Mouse (Mus musculus): ENCODE results near the gene Dusp9. TPM values are rescaled to one million over a fixed set of nuclear protein-coding genes. Genes with fewer than 3 reads are reported as not detected.
A peak's percentile ranks its signal among the peaks of the same experiment; 100 is the strongest.

Dusp9 gene
- polyA plus RNA-seq, 1 experiment from 2014 or later, result 5.0 TPM

DNA sequence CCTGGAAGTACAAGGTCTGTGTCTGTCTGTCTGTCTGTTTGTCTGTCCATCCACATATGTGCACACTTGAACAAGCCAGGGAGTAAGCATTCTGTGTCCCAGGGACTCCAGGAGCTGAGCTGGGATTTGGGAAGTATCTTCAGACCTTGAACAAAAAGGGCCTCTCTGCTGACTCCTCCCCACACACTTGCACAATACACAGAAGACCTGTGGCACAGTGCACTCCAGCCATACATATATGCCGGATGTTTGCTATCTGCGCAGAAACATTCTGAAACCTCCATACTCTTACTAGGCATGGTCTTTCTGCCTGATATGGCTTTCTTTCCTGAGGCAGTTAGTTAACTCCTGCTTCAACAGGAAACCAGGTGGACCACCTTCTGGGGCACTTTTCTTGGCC, 19.3 kb upstream of the Dusp9 start:
- 91% methylated on average over 2 of the region's 2 CpGs for WGBS
- no peaks in the 10 kb centered on the region for H3K4me1 ChIP-seq (ENCODE audit: control insufficient read depth, insufficient read depth, low read length)
- no peaks in the 10 kb centered on the region for H3K9me3 ChIP-seq (ENCODE audit: control insufficient read depth, low read depth, low read length)
- no peak overlapping the region for H3K4me2 ChIP-seq (replicated peaks; ENCODE audit: low read depth, low read length)
- no peak overlapping the region for H3K27ac ChIP-seq (ENCODE audit: low read length)
- no peak overlapping the region for H3K9ac ChIP-seq (replicated peaks; ENCODE audit: low read depth, low read length)
- no peaks in the 10 kb centered on the region for H3K36me3 ChIP-seq (ENCODE audit: control insufficient read depth, insufficient read depth, low read length)
- no peak overlapping the region for H3K4me3 ChIP-seq (ENCODE audit: low read depth, low read length)
- H3K27me3 ChIP-seq (ENCODE audit: control insufficient read depth, insufficient read depth, low read length), result no peaks in the 10 kb centered on the region
- ATAC-seq (ENCODE audit: insufficient number of reproducible peaks, insufficient read depth, low FRiP score, low read depth), result no peak

- no peaks in the 10 kb centered on the region for H3K36me3 ChIP-seq (ENCODE audit: control insufficient read depth, insufficient read depth, low read length)
- H3K9me3 ChIP-seq (ENCODE audit: control insufficient read depth, low read depth, low read length), result no peaks in the 10 kb centered on the region
- no peak overlapping the region for H3K27ac ChIP-seq (ENCODE audit: low read length)
- H3K4me3 ChIP-seq (ENCODE audit: low read depth, low read length), result no peak overlapping the region
- H3K27me3 ChIP-seq (ENCODE audit: control insufficient read depth, insufficient read depth, low read length), result no peaks in the 10 kb centered on the region
- H3K9ac ChIP-seq (replicated peaks; ENCODE audit: low read depth, low read length), result no peak overlapping the region
- ATAC-seq (ENCODE audit: insufficient number of reproducible peaks, insufficient read depth, low FRiP score, low read depth), result no peak
- H3K4me2 ChIP-seq (replicated peaks; ENCODE audit: low read depth, low read length), result no peak overlapping the region
- no peaks in the 10 kb centered on the region for H3K4me1 ChIP-seq (ENCODE audit: control insufficient read depth, insufficient read depth, low read length)
These were observed 12.2 kb upstream of the Dusp9 start for GRCm38 (mm10) chrX:73626981-73627380.

DNA sequence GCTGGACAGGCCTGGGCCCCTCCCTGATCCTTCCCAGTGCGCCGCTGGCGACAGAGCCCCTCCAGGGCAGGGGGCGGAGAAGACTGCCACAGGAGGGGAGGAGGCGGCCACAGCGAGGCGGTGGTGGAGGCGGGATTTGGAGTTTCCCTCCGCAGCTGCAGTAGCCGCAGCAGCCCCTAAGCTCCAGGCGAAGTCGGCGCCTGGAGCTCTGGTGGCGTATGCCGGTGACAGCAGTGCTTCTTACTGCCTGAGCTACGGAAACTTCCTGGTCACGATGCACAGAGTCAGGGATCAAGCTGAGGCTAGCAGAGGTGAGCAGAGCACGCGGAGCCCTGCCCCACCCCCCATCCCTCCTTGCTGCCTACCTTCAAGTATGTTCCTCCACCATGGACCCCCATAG, 3.8 kb upstream of the Dusp9 start:
- peaks cover 7% of the 10 kb centered on the region; the same call in 1 of the 2 replicates for H3K27me3 ChIP-seq (ENCODE audit: control insufficient read depth, insufficient read depth, low read length)
- no peak overlapping the region for H3K27ac ChIP-seq (ENCODE audit: low read length)
- WGBS, result 32% methylated on average over 18 of the region's 19 CpGs
- ATAC-seq (ENCODE audit: insufficient number of reproducible peaks, insufficient read depth, low FRiP score, low read depth), result no peak
- H3K36me3 ChIP-seq (ENCODE audit: control insufficient read depth, insufficient read depth, low read length), result no peaks in the 10 kb centered on the region
- H3K4me3 ChIP-seq (ENCODE audit: low read depth, low read length), result no peak overlapping the region
- H3K4me2 ChIP-seq (replicated peaks; ENCODE audit: low read depth, low read length), result peak overlapping the region; percentile 26; the same call in 1 of the 2 replicates
- no peaks in the 10 kb centered on the region for H3K9me3 ChIP-seq (ENCODE audit: control insufficient read depth, low read depth, low read length)
- no peaks in the 10 kb centered on the region for H3K4me1 ChIP-seq (ENCODE audit: control insufficient read depth, insufficient read depth, low read length)
- H3K9ac ChIP-seq (replicated peaks; ENCODE audit: low read depth, low read length), result no peak overlapping the region

DNA sequence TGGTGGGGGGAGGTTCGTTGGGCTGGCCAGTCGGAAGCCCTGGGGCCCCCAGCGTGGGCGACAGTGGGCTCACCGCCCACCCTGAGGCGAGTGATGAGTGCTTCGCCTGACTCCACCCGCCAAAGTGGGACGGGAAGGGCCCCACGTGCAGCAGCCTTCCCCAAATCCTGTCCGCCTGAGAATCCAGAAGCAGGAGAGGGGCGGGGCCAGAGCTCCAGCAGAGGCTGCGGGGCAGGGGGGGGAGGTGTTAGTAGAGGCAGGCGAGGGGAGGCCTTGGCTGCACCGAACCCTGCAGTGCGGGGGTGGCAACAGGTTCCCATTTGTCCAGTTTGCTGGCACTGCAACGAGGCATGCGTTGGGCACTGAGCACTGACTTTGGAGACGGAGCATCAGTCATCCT, 1.8 kb upstream of the Dusp9 start:
- peak overlapping the region; percentile 16 for H3K4me3 ChIP-seq (ENCODE audit: low read depth, low read length)
- no peak overlapping the region for H3K9ac ChIP-seq (replicated peaks; ENCODE audit: low read depth, low read length)
- peaks cover 7% of the 10 kb centered on the region; the same call in 1 of the 2 replicates for H3K27me3 ChIP-seq (ENCODE audit: control insufficient read depth, insufficient read depth, low read length)
- ATAC-seq (ENCODE audit: insufficient number of reproducible peaks, insufficient read depth, low FRiP score, low read depth), result no peak
- 13% methylated on average over 19 of the region's 19 CpGs for WGBS
- H3K36me3 ChIP-seq (ENCODE audit: control insufficient read depth, insufficient read depth, low read length), result no peaks in the 10 kb centered on the region
- H3K4me2 ChIP-seq (replicated peaks; ENCODE audit: low read depth, low read length), result peak overlapping the region; percentile 50
- no peaks in the 10 kb centered on the region for H3K4me1 ChIP-seq (ENCODE audit: control insufficient read depth, insufficient read depth, low read length)
- H3K9me3 ChIP-seq (ENCODE audit: control insufficient read depth, low read depth, low read length), result no peaks in the 10 kb centered on the region
- no peak overlapping the region for H3K27ac ChIP-seq (ENCODE audit: low read length)

DNA sequence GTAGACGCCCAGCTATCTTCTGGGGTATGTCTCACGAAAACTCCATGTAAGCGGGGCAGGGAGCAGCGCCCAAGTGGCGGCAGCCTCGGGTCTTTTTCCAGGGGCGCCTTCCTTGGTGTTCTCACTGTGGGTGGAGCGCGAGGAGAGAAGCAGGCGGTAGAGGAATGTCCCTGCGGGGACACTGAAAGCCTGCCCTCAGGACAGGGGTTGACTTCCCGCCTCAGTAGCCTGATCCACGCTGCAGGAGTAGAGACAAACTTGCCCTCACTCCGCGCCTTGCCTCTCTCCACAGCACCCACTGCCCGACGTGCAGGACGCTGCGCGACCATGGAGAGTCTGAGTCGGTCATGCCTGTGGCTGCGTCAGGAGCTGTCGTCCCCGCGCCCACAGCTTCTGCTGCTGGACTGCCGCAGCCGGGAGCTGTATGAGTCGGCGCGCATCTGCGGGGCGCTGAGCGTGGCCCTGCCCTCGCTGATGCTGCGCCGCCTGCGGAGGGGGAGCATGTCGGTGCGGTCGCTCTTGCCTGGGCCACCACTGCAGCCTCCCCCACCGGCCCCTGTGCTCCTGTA, 766 bp downstream of the Dusp9 start:
- ATAC-seq (ENCODE audit: insufficient number of reproducible peaks, insufficient read depth, low FRiP score, low read depth), result 0 out of 2 replicates have a peak, but pooled peaks have one; percentile 23
- WGBS, result 27% methylated on average over 33 of the region's 41 CpGs
- no peaks in the 10 kb centered on the region for H3K4me1 ChIP-seq (ENCODE audit: control insufficient read depth, insufficient read depth, low read length)
- H3K9me3 ChIP-seq (ENCODE audit: control insufficient read depth, low read depth, low read length), result no peaks in the 10 kb centered on the region
- peaks cover 7% of the 10 kb centered on the region; the same call in 1 of the 2 replicates for H3K27me3 ChIP-seq (ENCODE audit: control insufficient read depth, insufficient read depth, low read length)
- H3K9ac ChIP-seq (replicated peaks; ENCODE audit: low read depth, low read length), result no peak overlapping the region
- peak overlapping the region; percentile 51 for H3K4me2 ChIP-seq (replicated peaks; ENCODE audit: low read depth, low read length)
- H3K36me3 ChIP-seq (ENCODE audit: control insufficient read depth, insufficient read depth, low read length), result no peaks in the 10 kb centered on the region
- H3K4me3 ChIP-seq (ENCODE audit: low read depth, low read length), result peak overlapping the region; percentile 30
- H3K27ac ChIP-seq (ENCODE audit: low read length), result no peak overlapping the region

GRCm38 (mm10) chrX:73645121-73645520, 5.9 kb downstream of the Dusp9 start:
- Histone ChIP-seq H3K9ac (replicated peaks; ENCODE audit: low read depth, low read length) (no peak overlapping the region), H3K4me2 (replicated peaks; ENCODE audit: low read depth, low read length) (no peak overlapping the region), H3K4me3 (ENCODE audit: low read depth, low read length) (no peak overlapping the region), H3K36me3 (ENCODE audit: control insufficient read depth, insufficient read depth, low read length) (no peaks in the 10 kb centered on the region), H3K27ac (ENCODE audit: low read length) (no peak overlapping the region), H3K4me1 (ENCODE audit: control insufficient read depth, insufficient read depth, low read length) (no peaks in the 10 kb centered on the region), H3K9me3 (ENCODE audit: control insufficient read depth, low read depth, low read length) (no peaks in the 10 kb centered on the region), H3K27me3 (ENCODE audit: control insufficient read depth, insufficient read depth, low read length) (no peaks in the 10 kb centered on the region)
- 40% methylated on average over 4 of the region's 4 CpGs for WGBS
- ATAC-seq (ENCODE audit: insufficient number of reproducible peaks, insufficient read depth, low FRiP score, low read depth), result no peak

DNA sequence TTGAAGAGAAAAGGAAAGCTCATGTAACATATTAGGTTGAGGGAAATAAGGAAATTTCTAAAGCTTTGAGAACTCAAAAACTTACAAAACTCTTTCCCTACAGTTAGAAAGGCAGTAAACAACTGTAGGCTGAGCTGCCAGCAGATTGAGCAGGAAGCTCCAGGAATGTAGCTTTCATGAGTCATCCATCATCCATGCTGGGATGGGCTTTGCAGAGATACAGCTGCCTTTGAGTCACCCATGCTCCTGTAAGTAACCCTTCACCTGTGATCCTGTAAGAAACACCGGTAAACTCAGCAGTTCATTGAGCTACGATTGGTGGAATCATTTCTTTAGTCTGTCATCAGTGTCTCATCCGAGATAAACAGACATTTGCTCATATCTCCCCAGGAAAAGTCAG, 11.7 kb downstream of the Dusp9 start:
- Histone ChIP-seq H3K27ac (ENCODE audit: low read length) (no peak overlapping the region), H3K4me2 (replicated peaks; ENCODE audit: low read depth, low read length) (no peak overlapping the region), H3K9ac (replicated peaks; ENCODE audit: low read depth, low read length) (no peak overlapping the region), H3K9me3 (ENCODE audit: control insufficient read depth, low read depth, low read length) (no peaks in the 10 kb centered on the region), H3K4me1 (ENCODE audit: control insufficient read depth, insufficient read depth, low read length) (no peaks in the 10 kb centered on the region), H3K4me3 (ENCODE audit: low read depth, low read length) (no peak overlapping the region), H3K36me3 (ENCODE audit: control insufficient read depth, insufficient read depth, low read length) (no peaks in the 10 kb centered on the region), H3K27me3 (ENCODE audit: control insufficient read depth, insufficient read depth, low read length) (no peaks in the 10 kb centered on the region)
- ATAC-seq (ENCODE audit: insufficient number of reproducible peaks, insufficient read depth, low FRiP score, low read depth), result no peak
- 55% methylated on average over 3 of the region's 3 CpGs for WGBS

DNA sequence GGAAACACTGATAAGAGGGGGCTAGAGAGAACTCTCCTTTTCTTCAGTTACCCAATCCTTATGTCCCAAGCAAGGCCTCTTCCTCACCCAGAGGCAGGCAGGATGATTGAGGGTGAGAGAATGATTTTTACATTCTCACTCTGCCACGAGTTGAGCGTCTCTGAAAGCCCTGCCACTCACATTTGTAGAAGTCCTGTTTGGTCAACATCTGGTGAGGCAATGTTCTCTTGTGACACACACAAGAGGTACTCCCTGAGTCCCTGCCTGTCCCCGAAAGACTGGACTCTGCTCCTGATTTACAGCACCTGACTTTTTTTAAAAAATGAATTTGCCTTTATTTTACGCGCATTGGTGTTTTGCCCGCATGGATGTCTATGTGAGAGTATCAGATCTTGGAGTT, 14.2 kb downstream of the Dusp9 start:
- WGBS, result 85% methylated on average over 6 of the region's 6 CpGs
- no peak for ATAC-seq (ENCODE audit: insufficient number of reproducible peaks, insufficient read depth, low FRiP score, low read depth)

DNA sequence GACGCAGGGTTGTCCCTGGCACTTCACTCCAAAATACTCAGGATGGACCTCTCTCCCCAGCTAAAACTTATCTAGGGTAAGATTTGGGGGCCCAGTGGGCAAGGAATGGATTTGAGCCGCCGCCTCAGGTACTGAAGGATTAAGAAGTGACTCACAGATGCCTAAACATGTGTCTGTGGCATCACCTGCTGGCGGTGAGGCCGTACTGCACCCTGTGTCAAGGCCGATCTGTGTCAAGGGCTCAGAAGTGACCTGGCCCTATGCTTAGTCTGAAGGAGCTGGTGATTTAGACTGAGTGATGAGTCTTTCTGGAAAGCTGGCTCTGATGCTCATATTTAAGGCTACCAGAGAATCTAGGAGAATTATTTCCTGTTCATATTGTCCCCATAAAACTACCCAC, 15.0 kb downstream of the Dusp9 start:
- Histone ChIP-seq H3K27ac (ENCODE audit: low read length) (no peak overlapping the region), H3K9ac (replicated peaks; ENCODE audit: low read depth, low read length) (no peak overlapping the region), H3K4me2 (replicated peaks; ENCODE audit: low read depth, low read length) (no peak overlapping the region), H3K27me3 (ENCODE audit: control insufficient read depth, insufficient read depth, low read length) (no peaks in the 10 kb centered on the region), H3K4me1 (ENCODE audit: control insufficient read depth, insufficient read depth, low read length) (no peaks in the 10 kb centered on the region), H3K9me3 (ENCODE audit: control insufficient read depth, low read depth, low read length) (no peaks in the 10 kb centered on the region), H3K36me3 (ENCODE audit: control insufficient read depth, insufficient read depth, low read length) (no peaks in the 10 kb centered on the region), H3K4me3 (ENCODE audit: low read depth, low read length) (no peak overlapping the region)
- WGBS, result 11% methylated on average over 6 of the region's 6 CpGs
- ATAC-seq (ENCODE audit: insufficient number of reproducible peaks, insufficient read depth, low FRiP score, low read depth), result no peak

More for the DNA sequence above, 14.2 kb downstream of the Dusp9 start:
- H3K36me3 ChIP-seq (ENCODE audit: control insufficient read depth, insufficient read depth, low read length), result no peaks in the 10 kb centered on the region
- no peaks in the 10 kb centered on the region for H3K27me3 ChIP-seq (ENCODE audit: control insufficient read depth, insufficient read depth, low read length)
- H3K27ac ChIP-seq (ENCODE audit: low read length), result no peak overlapping the region
- H3K4me1 ChIP-seq (ENCODE audit: control insufficient read depth, insufficient read depth, low read length), result no peaks in the 10 kb centered on the region
- H3K4me2 ChIP-seq (replicated peaks; ENCODE audit: low read depth, low read length), result no peak overlapping the region
- H3K9me3 ChIP-seq (ENCODE audit: control insufficient read depth, low read depth, low read length), result no peaks in the 10 kb centered on the region
- H3K9ac ChIP-seq (replicated peaks; ENCODE audit: low read depth, low read length), result no peak overlapping the region
- no peak overlapping the region for H3K4me3 ChIP-seq (ENCODE audit: low read depth, low read length)

Measured in stomach, embryonic 14.5 days (tissue).